Mouse (Mus musculus) heart, adult 9 months (tissue): ENCODE data around the gene Rpl3.

Experiments
- DNase-seq, 2 experiments: peaks; one replicate each; pipeline ENCODE4 v3.0.0; 2022; ENCODE audit warnings: low spot score in 2 of 2

Gene Rpl3

DNA sequence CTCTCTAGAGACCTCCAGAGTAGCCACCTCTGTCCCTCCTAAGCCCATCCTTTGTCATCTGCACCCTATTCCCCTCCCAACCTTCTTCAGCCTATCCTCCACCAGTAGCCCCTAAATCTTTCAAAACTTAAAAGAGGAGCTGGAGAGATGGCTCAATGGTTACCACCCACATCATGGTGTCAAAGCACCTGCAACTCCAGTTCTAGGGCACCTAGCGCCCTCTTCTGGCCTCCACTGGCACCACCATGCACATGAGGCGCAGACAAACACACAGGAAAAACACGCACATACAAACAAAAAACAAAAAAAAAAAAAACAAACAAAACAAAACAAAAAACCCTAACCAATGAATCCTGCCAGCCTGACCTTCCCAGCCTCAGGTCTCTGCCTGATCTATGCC lies 25.1 kb downstream of the Rpl3 start:
- DNase-seq: no peak

DNA sequence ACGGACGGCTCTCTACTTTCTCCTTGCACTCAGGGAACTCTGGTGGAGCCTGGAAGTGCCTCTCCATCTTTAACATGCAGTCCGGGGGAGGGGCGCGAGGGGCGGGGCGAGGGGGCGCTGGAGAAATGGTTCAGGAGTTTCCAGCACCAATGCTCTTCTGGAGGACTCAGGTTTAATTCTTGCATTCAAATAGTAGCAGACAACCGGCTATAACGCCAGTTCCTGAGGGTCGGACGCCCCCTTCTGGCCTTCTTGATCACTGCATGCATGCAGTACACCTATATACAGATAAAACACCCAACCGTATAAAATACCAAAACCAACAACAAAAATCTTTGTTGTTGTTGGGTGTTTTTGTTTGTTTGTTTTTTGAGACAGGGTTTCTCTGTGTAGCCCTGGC lies 26.3 kb downstream of the Rpl3 start:
- no peak for DNase-seq

DNA sequence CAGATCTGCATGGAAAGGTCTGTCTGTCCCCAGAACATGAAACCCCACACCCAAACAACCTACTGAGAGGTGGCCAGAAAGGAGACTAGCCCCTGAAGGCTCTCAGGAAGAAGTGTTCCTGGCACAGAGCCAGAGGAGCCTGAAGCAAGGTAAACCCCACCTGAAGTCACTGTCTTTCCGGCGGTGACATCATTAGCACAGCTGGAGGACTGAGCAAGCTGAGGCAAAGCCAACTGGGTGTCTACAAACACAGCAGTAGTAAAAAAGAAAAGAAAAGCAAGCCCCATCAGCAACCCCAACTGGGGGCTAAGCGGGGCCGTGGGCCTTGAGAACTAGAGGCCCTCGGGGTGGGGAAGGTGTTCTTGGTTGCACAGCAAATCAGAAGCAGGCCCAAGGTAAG lies 26.7 kb downstream of the Rpl3 start:
- no peak for DNase-seq

DNA sequence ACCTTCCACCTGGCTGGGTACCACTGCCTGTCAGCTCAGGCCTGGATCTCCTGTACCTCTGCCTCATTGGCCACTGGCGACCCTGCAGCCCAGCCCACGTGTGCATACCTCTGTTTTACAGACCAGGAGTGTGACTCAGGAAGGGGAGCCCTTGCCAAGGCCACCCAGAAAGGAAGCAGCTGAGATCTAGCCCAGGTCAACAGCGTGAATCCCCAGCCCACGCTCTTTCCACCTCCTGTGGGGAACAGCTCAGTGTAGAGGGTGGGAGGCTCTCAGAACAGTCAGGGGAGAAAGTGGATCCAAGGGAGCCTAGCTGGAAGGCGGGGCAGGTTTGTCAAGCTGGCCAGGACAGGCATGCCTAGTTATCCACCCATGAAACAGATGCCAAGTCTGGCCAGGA lies 28.8 kb downstream of the Rpl3 start:
- no peak for DNase-seq

DNA sequence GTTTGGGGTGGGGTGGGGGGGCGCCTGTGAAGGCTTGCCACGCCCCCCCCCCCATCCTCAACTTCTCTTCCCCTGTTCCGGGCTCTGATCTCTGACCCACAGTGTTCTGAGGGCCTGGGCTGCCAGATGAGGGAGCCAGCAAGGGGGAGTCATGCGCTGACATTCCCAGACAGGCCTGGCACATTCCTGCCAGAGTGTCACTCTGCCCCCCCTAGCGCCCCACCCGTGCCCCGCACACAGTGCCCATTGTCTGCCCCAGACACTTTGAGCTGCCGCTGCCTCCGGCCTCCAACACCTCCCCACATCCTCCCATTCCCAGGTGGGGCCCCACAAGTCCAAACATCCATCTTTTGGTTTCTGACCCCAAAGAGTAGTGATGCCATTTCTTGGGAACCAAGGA lies 29.3 kb downstream of the Rpl3 start:
- no peak for DNase-seq

DNA sequence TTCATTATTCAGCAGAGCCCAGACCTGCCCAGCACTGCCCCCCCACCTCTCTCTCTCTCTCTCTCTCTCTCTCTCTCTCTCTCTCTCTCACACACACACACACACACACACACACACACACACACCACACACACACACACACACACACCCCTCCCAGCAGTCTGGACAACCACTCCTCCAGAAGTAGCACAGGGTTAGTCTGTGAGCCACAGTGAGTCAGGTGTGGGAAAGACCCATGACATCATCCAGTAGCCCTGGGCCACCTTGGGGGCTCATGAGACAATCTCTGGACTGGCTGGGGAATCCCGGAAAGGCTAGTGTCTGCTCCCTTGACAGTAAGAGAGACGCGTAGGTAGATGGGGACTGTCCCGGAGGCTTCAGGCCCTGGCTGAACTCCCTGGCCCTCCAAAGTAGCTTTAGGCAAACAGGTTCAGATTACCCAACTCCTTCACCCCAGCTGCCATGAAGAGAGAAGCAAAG lies 30.6 kb downstream of the Rpl3 start:
- no peak for DNase-seq

DNA sequence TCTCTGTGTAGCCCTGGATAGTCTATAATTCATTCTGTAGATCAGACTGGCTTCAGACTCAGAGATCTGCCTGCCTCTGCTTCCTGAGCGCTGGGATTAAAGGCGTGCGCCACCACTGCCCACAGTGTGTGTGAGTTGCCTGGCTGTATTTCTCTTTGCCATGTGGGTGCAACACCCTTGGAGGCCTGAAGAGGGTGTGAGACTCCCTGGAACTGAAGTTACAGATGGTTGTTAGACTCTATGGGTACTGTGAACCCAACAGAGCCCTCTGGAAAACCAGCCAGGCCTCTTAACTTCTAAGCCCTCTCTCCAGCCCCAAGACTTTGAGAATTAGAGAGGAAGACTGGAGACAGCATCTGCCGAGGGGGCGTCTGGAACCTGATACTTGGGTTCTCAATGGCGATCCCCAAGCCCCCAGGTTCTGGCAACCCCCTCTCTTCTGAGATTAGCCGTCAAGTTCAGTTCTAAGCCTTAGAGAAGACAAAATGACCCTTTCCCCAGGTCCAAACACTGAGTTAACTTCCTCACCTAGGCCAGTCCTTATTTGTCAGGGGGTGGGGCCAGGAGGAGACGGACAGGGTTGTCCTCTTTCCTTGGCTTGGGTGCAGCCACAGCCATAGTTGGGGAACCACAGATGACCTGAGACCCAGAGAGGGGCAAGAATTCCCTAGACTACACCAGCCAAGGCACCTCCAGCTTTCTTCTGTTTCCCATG lies 31.2 kb downstream of the Rpl3 start:
- DNase-seq: no peak

DNA sequence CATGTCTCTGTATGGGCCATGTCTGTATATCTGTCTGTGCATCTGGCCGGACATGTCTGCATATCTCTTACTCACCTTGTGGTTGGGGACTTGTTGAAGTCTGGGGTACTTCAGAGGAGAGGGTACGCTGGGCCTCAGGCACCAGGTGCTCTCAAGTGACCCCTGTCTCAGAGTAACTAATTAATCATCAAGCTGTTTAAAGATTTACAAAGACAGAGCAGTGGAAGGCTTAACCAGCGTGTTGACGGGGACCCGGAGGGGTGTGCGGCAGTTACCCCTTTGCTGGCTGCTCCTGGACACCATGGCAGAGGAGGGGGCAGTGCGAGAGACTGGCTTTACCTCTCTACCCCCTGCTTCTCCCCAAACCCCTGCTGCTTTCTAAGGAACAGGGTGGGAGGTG lies 32.1 kb downstream of the Rpl3 start:
- no peak for DNase-seq

DNA sequence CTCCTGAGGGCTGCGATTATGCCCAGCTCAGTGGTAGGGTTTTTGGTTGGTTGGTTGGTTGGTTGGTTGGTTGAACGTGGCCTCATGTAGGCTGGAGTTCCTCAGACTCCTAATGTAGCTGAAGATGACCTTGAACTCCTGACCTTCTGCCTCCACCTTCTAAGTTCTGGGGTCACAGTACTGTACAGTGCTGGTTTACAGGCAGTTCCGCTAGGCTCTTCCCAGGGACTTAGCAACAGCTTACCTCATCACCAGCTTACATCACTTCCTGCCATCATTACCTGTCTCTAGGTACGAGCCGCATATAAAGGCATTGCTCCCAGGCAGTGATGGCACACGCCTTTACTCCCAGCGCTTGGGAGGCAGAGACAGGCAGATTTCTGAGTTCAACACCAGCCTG lies 33.5 kb downstream of the Rpl3 start:
- DNase-seq: no peak

DNA sequence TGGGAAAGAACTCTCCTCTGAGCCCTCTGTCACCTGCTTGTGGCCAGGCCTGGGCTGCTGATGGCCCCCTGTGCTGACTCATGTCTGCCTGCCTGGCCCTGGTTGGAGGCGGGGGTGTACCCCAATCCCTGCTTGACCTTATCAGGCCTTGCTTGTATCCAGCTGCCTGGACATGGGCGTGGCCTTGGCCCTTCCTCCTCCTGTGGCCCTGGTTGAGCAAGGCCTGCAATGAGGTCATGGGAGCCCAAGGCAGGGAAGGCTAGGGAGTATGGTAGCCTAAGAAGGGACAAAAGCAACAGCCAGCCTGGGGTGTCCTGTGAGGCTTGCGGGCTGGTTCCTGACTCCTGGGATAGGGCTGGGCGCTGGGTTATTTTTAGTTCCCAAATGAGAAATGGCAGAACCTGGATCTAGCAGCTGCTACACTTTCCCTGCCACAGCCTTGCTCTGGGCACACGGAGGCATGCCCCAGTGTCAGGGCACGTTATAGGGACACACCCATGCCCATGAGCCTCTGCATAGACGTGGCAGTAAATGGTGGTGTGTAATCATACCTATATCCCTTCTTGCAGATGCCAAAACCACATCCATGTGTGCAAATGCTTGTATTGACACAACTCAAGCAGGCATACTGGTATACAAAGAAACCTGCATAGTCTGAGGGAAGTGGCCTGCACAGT lies 37.5 kb downstream of the Rpl3 start:
- DNase-seq: peak; percentile 80

DNA sequence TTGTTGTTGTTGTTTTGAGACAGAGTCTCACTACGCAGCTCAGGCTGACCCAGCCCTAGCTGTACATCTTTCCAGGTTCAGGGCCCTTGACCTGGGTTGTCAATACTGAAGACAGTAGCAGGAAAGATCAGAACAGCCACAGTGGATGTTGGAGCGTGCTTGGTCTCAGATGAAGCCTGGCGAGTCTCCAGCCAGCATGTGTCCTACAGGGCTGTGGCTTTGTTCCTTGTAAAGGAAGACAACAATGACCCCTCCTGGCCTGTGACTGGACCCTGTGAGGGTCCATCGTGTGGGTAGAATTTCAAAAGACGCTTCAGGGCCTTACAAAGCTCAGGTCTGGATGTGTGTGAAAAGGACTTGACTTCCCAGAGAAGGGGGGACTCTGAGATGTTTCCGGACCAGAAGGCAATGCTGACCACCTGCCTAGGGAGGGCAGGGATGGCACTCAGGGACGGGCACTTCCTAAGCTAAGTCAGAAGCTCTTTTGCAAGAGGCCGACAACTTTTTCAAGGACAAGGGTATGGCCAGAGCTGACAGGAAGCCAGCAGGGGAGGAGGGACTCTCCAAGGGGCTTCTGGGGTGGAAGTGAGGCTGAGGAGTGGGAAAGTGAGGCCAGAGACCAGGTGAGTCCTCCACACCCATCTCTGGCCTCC lies 38.2 kb downstream of the Rpl3 start:
- DNase-seq: no peak

DNA sequence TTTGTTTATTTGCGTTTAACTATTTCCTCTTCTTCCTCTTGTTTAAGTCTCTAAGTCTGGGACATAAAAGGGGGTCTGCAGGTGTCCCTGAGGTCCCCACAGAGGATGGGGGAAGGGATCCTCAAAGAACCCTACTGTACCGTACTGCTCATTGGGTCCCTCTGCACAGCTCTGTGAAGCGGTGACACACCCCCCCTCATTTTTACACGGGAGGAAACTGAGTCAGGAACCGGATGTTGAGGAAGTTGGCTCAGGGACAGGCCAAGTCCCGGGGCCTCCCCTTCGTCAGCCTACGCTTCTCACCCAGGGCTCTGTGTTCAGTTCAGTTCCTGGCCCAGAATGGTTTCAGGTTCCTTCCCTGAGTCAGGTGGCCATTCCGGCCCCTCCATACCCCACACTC lies 39.9 kb downstream of the Rpl3 start:
- DNase-seq: no peak

DNA sequence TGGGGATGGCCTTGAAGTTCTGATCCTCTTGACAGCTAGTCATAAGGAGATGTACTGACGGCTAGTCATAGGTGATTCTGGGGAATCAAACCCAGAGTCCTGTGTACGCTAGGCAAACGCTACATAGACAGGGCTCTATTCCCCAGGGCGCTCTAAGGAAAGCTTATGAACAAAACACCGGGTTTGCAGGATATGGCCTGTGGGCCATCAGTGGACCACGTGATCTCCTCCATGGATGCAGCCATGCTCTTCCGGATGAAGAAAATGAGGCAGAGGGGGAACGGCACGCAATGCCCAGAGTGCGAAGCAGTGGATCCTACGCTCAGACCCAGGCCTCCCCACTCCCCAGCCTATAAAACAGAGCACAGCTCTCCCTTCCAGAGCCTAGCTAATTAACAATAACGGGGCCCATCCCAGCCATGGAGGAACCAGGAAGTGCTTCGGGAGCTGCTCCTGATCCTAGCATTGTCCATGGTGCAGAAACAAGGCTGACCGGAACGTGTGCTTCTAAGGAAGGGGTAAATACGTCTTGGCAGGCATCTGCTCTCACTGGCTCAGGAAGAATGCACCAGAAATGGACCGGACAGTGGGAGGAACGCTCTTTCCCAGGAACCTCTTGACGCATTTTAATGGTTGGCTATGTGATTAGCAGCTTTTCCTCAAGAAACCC lies 40.4 kb downstream of the Rpl3 start:
- peak; percentile 65 to 84 for DNase-seq

DNA sequence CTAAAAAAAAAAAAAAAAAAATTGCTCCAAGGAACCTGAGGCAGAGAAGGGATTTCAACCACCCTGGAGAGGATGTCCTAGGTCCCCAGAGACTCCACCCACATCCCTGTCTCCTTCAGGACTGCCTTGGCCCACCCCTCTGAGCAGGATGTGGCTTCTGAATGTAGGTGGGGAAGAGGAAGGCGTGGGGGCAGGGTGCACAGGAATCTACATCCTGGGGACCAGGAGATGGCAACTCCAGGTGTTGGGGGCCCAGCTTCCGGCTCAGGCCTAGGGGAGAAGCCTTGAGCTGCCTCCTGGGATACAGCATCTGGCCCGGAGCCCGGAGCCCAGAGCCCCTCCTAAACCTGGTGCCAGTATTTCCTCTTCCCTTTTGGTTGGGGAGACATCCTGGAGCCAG lies 41.6 kb downstream of the Rpl3 start:
- DNase-seq: peak; percentile 80 to 90

DNA sequence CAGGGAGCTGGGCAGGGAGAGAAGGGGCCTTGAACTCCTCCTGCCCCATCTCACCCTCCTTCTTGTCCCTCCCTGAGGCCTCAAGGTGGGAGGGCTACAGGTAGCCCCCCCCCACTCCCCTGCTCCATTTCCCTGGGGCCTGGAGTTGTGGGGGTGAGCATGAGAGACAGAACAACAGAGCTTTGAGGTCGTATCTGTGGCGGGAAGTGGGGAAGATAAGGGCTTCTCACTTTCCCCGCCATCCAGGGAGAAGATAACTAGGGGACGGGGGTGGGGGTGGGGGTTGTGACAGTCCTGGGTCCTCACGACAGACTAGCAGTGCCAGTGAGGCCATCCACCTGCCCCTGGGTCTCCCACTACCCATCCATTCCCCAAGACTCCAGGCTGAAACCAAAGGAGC lies 43.7 kb downstream of the Rpl3 start:
- no peak for DNase-seq

DNA sequence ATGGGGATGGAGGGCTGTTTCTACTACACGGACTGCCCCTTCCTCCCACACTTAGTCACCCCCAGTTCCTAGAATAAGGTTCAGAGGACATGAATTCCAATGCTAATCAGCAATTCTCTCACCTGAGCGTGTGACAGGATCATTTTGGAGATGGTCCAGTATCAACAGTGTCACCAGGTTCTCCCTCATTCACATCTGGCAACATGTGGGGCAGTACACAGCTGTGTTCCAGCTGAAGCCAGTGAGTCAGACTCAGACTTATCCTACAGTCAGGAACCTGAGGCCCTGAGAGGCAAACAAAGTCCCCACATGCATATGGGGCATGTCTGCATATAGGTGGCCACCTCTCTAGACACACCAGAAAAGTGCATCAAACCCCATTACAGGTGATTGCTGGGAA lies 44.4 kb downstream of the Rpl3 start:
- DNase-seq: no peak

DNA sequence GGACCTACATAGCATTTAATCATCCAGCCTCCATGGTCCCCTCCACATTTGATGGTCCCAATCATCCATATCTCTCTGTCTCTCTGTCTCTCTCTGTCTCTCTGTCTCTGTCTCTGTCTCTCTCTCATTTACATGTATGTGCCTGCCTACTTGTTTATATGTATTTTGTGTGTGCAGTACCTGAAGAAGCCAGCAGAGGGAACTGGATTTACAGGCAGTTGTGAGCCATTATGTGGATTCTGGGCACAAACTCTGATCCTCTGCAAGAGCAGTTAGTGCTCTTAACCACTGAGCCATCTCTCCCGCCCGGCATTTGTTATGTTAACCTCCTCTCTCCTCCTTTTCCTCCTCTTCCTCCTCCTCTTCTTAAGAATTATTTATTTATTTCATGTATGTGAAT lies 45.9 kb downstream of the Rpl3 start:
- DNase-seq: no peak

DNA sequence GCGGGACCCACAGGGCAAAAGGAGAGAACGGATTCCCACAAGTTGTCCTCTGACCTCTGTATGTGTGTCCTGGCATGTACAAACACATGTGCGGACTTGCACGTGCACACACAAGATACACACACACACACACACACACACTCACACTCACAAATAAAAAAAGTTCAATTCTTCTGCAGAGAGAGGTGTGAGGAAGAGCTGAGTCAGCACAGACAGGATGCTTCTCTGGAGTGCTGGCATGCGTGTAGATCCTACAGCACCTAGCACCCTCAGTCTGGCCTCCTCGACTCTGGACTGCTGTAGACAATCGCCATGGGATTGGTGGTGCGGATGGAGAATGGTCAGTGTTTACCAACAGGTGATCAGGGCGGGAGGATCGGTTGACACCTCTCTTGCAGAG lies 47.4 kb downstream of the Rpl3 start:
- DNase-seq: no peak

DNA sequence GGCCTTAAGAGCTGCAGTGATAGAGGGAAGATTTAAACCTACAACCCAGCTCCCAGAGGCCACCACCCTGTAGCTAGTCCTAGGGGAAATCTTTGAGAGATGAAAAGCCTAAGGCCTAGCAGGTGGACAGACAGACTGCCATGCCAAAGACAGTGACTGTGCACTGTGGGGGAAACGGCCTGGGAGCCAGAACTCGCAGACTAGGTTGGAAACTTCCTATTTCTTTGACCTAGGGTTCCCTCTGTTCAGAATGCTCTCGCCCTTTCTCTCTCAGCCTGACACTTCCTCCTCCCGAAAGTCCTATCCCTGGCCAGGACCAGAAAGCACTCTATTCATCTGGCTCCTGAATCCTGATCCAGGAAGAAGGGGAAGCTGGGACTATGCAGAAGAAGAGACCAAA lies 49.5 kb downstream of the Rpl3 start:
- DNase-seq: no peak

DNA sequence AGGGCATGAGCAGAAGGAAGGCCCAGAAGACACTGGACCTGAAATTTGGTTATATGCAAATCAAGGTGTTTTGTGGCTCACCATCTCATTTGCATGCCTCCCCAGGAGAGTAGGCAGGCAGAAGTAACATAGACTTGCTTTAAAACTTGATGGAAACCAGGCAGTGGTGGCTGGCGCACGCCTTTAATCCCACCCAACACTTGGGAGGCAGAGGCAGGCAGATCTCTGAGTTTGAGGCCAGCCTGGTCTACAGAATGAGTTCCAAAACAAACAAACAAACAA lies 53.6 kb downstream of the Rpl3 start:
- DNase-seq: no peak

DNA sequence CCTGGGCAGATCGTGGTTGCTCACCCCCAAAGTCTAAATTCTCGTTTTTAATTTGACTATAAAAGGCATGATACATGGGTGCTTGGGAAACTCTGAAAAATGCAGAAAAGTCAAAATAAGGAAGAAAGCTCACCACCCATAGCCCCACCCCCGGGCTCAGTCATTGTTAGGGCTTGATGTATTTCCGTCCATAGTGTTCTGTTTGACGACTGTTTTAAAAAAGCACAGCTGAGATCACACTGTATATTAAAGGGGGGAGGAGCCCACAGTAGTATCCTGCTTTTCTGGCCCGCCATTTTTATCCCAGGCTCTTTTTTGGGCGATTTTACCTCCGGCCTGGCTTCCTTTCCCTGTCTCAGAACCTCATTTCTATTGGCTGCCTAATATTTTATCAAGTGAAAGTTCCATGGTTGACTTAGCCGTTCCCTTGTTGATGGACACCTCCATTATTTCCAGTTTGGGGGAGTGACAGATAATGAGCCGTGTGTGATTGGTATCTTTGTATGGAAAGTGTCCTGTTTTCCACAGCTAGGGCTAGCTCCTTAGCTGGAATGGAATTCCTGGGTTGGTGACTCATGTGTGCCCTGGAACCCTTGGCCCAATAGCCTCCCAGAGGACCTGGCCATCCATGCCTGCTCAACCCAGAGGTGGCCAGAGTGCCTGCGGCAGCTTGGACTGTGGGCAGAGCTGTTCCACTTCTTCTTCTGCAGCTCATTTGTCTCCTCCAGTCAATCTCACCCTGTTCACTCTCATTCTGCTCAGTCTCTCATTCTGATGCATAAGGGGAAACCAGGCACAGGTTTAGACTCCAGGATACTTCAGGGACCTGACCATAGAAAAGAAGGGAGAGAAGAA lies 54.2 kb downstream of the Rpl3 start:
- DNase-seq: no peak

DNA sequence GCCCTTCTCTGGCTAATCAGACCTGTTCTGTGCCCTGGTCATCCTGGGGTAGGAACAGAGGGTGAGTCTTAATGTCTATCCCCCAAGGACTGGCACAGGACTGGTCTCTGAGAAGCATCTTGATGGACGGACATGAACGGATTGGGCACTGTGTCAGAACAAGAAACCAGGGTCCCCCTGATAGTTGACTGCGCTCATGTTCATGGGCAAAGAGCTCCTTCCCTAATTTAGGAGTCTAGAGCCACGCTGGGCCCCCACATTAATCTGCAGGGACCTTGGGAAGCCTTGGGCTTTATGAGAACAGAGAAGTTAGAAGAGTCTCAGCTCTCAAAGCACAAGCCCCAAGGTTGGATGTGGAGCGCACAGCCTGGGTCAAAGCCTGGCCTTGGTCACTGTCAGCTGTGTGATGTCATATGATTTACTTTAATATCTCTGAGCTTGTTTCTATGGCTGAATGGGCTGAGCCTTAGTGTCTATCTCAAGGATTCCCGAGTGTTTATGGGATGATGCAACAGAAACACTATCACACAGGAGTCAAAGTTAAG lies 56.3 kb downstream of the Rpl3 start:
- no peak for DNase-seq
